Mouse (Mus musculus) forebrain, embryonic 11.5 days (tissue): Measurements from ENCODE around the gene Lmo3. TPM values are rescaled to one million over a fixed set of nuclear protein-coding genes. Genes with fewer than 3 reads are reported as not detected.

Experiments used
- ATAC-seq: fragments of 200-750 bp; cut with Nextera tagmentation; replicated peaks from 2 replicates; pipeline ENCODE4 v1.8.0; 2017; ENCODE audit warnings: moderate TSS enrichment; ENCODE audit not compliant: low FRiP score
- DNase-seq: peaks from one replicate; pipeline ENCODE4 v3.0.0-alpha.2; 2017; ENCODE audit warnings: low spot score
- H3K27ac ChIP-seq: fragments of 300-500 bp; sonication (generic); 2 replicates; pipeline ENCODE4 v1.5.1; 2014; ENCODE audit warnings: low read depth, low read length
- H3K27me3 ChIP-seq: fragments of 300-500 bp; sonication (generic); 2 replicates; pipeline ENCODE4 v1.6.1; 2014; ENCODE audit warnings: mild to moderate bottlenecking, low read length, mixed read lengths; ENCODE audit not compliant: control insufficient read depth, insufficient read depth
- H3K36me3 ChIP-seq: fragments of 300-500 bp; sonication (generic); 2 replicates; pipeline ENCODE4 v1.6.1; 2014; ENCODE audit warnings: mild to moderate bottlenecking, low read length, moderate library complexity, mixed read lengths; ENCODE audit not compliant: control insufficient read depth, insufficient read depth
- H3K4me1 ChIP-seq: fragments of 300-500 bp; sonication (generic); replicated peaks from 2 replicates; pipeline ENCODE4 v1.6.1; 2014; ENCODE audit warnings: low read length, mixed read lengths; ENCODE audit not compliant: control insufficient read depth, insufficient read depth
- H3K4me2 ChIP-seq: fragments of 300-500 bp; sonication (generic); 2 replicates; pipeline ENCODE4 v1.6.1; 2014; ENCODE audit warnings: low read depth, mild to moderate bottlenecking, low read length, moderate library complexity, mixed read lengths; ENCODE audit not compliant: severe bottlenecking
- H3K4me3 ChIP-seq: fragments of 300-500 bp; sonication (generic); 2 replicates; pipeline ENCODE4 v1.5.1; 2014; ENCODE audit warnings: low read depth, low read length
- H3K9ac ChIP-seq: fragments of 300-500 bp; sonication (generic); 2 replicates; pipeline ENCODE4 v1.6.1; 2014; ENCODE audit warnings: low read length
- H3K9me3 ChIP-seq: fragments of 300-500 bp; sonication (generic); 2 replicates; pipeline ENCODE4 v1.6.1; 2016; ENCODE audit warnings: low read length, mixed read lengths; ENCODE audit not compliant: control insufficient read depth
- WGBS: fragments of 180-500 bp; shearing (Covaris S2); extraction: QIAGEN DNeasy Blood & Tissue Kit; methylation state at CpG from one replicate; pipeline ENCODE4 v1.1.7; 2014; 5-methylcytosine and 5-hydroxymethylcytosine counted together
- polyA plus RNA-seq: library from polyadenylated mRNA; unstranded; fragments of >200 nt; fragmentation: Nextera tagmentation; extraction: Ambion mirVana; gene quantifications from 2 replicates; pipeline ENCODE4 v1.2.1, GENCODE M21; 2014

The Lmo3 gene
- polyA plus RNA-seq, 1 experiment from 2014 or later: 29.4 TPM

- DNase-seq (no peak), ATAC-seq (no peak)
- Histone ChIP-seq H3K9me3 (no peaks in the 10 kb centered on the region), H3K4me1 (no peaks in the 10 kb centered on the region), H3K4me3 (no peak overlapping the region), H3K4me2 (no peak overlapping the region), H3K27me3 (no peaks in the 10 kb centered on the region), H3K36me3 (no peaks in the 10 kb centered on the region), H3K27ac (no peak overlapping the region), H3K9ac (no peak overlapping the region)
- WGBS: 87% methylated on average over 2 of the region's 2 CpGs
These were observed 18.4 kb downstream of the Lmo3 start for GRCm38 (mm10) chr6:138563416-138563815.

GRCm38 (mm10) chr6:138552144-138552543, 29.6 kb downstream of the Lmo3 start:
- 75% methylated on average over 7 of the region's 7 CpGs for WGBS
- Histone ChIP-seq H3K4me2 (no peak overlapping the region), H3K36me3 (no peaks in the 10 kb centered on the region)

GRCm38 (mm10) chr6:138534879-138535278, 46.9 kb downstream of the Lmo3 start:
- Histone ChIP-seq H3K4me3 (no peak overlapping the region), H3K27ac (no peak overlapping the region), H3K4me1 (no peaks in the 10 kb centered on the region), H3K36me3 (no peaks in the 10 kb centered on the region), H3K4me2 (no peak overlapping the region), H3K27me3 (no peaks in the 10 kb centered on the region), H3K9ac (no peak overlapping the region), H3K9me3 (no peaks in the 10 kb centered on the region)
- ATAC-seq (no peak), DNase-seq (no peak)
- 88% methylated on average over 2 of the region's 2 CpGs for WGBS

More at GRCm38 (mm10) chr6:138552144-138552543, 29.6 kb downstream of the Lmo3 start:
- Histone ChIP-seq H3K4me3 (no peak overlapping the region), H3K9ac (no peak overlapping the region), H3K27ac (no peak overlapping the region), H3K4me1 (no peaks in the 10 kb centered on the region), H3K9me3 (no peaks in the 10 kb centered on the region), H3K27me3 (no peaks in the 10 kb centered on the region)
- DNase-seq: no peak
- no peak for ATAC-seq

- Histone ChIP-seq H3K36me3 (no peaks in the 10 kb centered on the region), H3K27ac (no peak overlapping the region), H3K4me3 (no peak overlapping the region), H3K9me3 (no peaks in the 10 kb centered on the region), H3K27me3 (no peaks in the 10 kb centered on the region), H3K4me2 (no peak overlapping the region), H3K9ac (no peak overlapping the region), H3K4me1 (no peaks in the 10 kb centered on the region)
- ATAC-seq (no peak), DNase-seq (no peak)
- 84% methylated on average over 1 of the region's 1 CpGs for WGBS
These were observed 75.1 kb downstream of the Lmo3 start for GRCm38 (mm10) chr6:138506642-138507041.

GRCm38 (mm10) chr6:138503946-138504345, 77.8 kb downstream of the Lmo3 start:
- WGBS: 94% methylated on average over 1 of the region's 1 CpGs
- no peak overlapping the region for H3K4me2 ChIP-seq
- H3K4me1 ChIP-seq: no peaks in the 10 kb centered on the region
- no peak overlapping the region for H3K4me3 ChIP-seq
- no peak overlapping the region for H3K9ac ChIP-seq
- no peaks in the 10 kb centered on the region for H3K36me3 ChIP-seq
- DNase-seq: no peak
- no peaks in the 10 kb centered on the region for H3K9me3 ChIP-seq
- H3K27ac ChIP-seq: no peak overlapping the region
- ATAC-seq: no peak
- no peaks in the 10 kb centered on the region for H3K27me3 ChIP-seq

GRCm38 (mm10) chr6:138482834-138483233, 98.9 kb downstream of the Lmo3 start:
- WGBS: 62% methylated on average over 3 of the region's 3 CpGs
- Histone ChIP-seq H3K4me2 (no peak overlapping the region), H3K27ac (no peak overlapping the region), H3K27me3 (no peaks in the 10 kb centered on the region), H3K36me3 (no peaks in the 10 kb centered on the region), H3K4me1 (no peaks in the 10 kb centered on the region), H3K9ac (no peak overlapping the region), H3K4me3 (no peak overlapping the region), H3K9me3 (no peaks in the 10 kb centered on the region)
- ATAC-seq: no peak
- no peak for DNase-seq

GRCm38 (mm10) chr6:138477611-138478010, 104.2 kb downstream of the Lmo3 start:
- Histone ChIP-seq H3K4me2 (no peak overlapping the region), H3K36me3 (no peaks in the 10 kb centered on the region), H3K27ac (no peak overlapping the region), H3K4me3 (no peak overlapping the region), H3K27me3 (no peaks in the 10 kb centered on the region), H3K4me1 (no peaks in the 10 kb centered on the region), H3K9me3 (no peaks in the 10 kb centered on the region), H3K9ac (no peak overlapping the region)
- peak; percentile 85 for ATAC-seq
- peak; percentile 90 for DNase-seq
- WGBS: 15% methylated on average over 5 of the region's 5 CpGs

- Histone ChIP-seq H3K9me3 (no peaks in the 10 kb centered on the region), H3K9ac (no peak overlapping the region), H3K27me3 (no peaks in the 10 kb centered on the region), H3K36me3 (no peaks in the 10 kb centered on the region), H3K4me3 (no peak overlapping the region), H3K27ac (no peak overlapping the region), H3K4me2 (no peak overlapping the region), H3K4me1 (no peaks in the 10 kb centered on the region)
- DNase-seq: no peak
- WGBS: 88% methylated on average over 4 of the region's 4 CpGs
- ATAC-seq: no peak
These were observed 112.6 kb downstream of the Lmo3 start for GRCm38 (mm10) chr6:138469204-138469603.

- no peaks in the 10 kb centered on the region for H3K27me3 ChIP-seq
- H3K4me1 ChIP-seq: no peaks in the 10 kb centered on the region
- H3K36me3 ChIP-seq: no peaks in the 10 kb centered on the region
- no peaks in the 10 kb centered on the region for H3K9me3 ChIP-seq
- H3K4me3 ChIP-seq: no peak overlapping the region
- ATAC-seq (no peak; the same call in 1 of the 2 replicates), DNase-seq (no peak)
- H3K4me2 ChIP-seq: no peak overlapping the region
- no peak overlapping the region for H3K9ac ChIP-seq
- H3K27ac ChIP-seq: no peak overlapping the region
- 26% methylated on average over 3 of the region's 3 CpGs for WGBS
These were observed 137.2 kb downstream of the Lmo3 start for GRCm38 (mm10) chr6:138444515-138445048.
